Mouse (Mus musculus): Measurements from ENCODE around the gene Olfml2a. TPM values are rescaled to one million over a fixed set of nuclear protein-coding genes. Genes with fewer than 3 reads are reported as not detected.

Olfml2a gene
- total and polyA plus RNA-seq, 2 experiments from 2014 or later: 3.3 to 12.7 TPM

DNA sequence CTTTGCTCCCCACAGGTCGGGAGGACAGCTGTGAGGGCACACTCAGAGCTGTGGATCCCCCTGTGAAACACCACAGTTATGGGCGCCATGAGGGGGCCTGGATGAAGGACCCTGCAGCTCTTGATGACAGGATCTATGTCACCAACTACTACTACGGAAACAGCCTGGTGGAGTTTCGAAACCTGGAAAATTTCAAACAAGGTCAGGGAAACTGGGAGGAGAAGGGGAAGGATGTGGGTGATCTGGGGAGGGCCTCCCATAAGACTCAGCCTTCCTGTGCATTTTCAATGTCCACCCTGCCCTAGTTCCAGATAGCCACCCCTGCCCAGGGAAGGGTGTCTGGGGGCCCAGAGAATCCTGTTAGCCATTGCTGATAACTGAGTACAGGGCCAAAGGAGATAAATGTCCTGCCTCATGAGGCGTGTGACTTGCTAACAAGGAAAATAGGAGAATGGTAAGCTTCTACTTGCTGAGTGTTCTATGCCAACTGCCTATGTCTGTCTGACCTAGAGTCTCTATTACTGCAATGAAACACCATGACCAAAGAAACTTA is 26.0 kb downstream of the Olfml2a start:
- DNase-seq (ENCODE audit: low spot score) (no peak), ATAC-seq (ENCODE audit: insufficient read depth, low read depth) (no peak)
- H3K4me1 ChIP-seq (ENCODE audit: control insufficient read depth, insufficient read depth): no peaks in the 10 kb centered on the region
- no peak overlapping the region for H3K4me2 ChIP-seq (ENCODE audit: low read depth, low read length)
- no peaks in the 10 kb centered on the region for H3K36me3 ChIP-seq (replicated peaks; ENCODE audit: control insufficient read depth, insufficient read depth, low read length)
- no peak overlapping the region for H3K27ac ChIP-seq (ENCODE audit: low read depth)
- no peaks in the 10 kb centered on the region for H3K9me3 ChIP-seq (replicated peaks; ENCODE audit: control insufficient read depth, low read length)
- no peaks in the 10 kb centered on the region for H3K27me3 ChIP-seq (ENCODE audit: control insufficient read depth, insufficient read depth, low read length)
- no peak overlapping the region for H3K4me3 ChIP-seq (ENCODE audit: low read depth, low read length)
- no peak overlapping the region for H3K9ac ChIP-seq (replicated peaks; ENCODE audit: low read depth, low read length)
- WGBS: 59% methylated on average over 5 of the region's 5 CpGs
- TF ChIP-seq EP300 (IDR thresholded peaks at IDR 0.05; ENCODE audit: low read depth) (no peak), CTCF (IDR thresholded peaks at IDR 0.05; ENCODE audit: low read depth) (no peak)

DNA sequence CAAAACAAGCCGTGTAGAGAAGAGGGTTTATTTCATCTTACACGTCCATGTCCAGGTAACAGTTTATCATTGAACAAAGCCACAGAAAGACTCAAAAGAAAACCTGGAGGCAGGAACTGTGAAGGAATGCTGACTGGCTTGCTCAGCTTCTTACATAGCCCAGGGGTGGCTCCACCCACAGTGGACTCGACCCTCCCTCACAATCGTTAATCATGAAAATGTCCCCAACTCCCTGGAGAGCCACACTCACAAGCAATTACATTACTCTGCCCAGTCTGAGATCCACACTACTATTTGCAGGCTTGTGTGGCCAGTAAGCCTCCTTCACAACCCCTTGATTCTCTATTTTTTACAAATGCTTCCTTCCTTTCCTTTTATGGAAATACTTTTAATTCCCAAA is 32.4 kb downstream of the Olfml2a start:
- WGBS: 36% methylated on average over 4 of the region's 4 CpGs
- H3K4me1 ChIP-seq (ENCODE audit: control insufficient read depth, insufficient read depth): no peaks in the 10 kb centered on the region
- H3K9me3 ChIP-seq (replicated peaks; ENCODE audit: control insufficient read depth, low read length): no peaks in the 10 kb centered on the region
- H3K36me3 ChIP-seq (replicated peaks; ENCODE audit: control insufficient read depth, insufficient read depth, low read length): no peaks in the 10 kb centered on the region
- H3K4me2 ChIP-seq (ENCODE audit: low read depth, low read length): no peak overlapping the region
- TF ChIP-seq EP300 (IDR thresholded peaks at IDR 0.05; ENCODE audit: low read depth) (no peak), CTCF (IDR thresholded peaks at IDR 0.05; ENCODE audit: low read depth) (no peak)
- no peak for ATAC-seq (ENCODE audit: insufficient read depth, low read depth)
- no peak overlapping the region for H3K9ac ChIP-seq (replicated peaks; ENCODE audit: low read depth, low read length)
- H3K4me3 ChIP-seq (ENCODE audit: low read depth, low read length): no peak overlapping the region
- H3K27ac ChIP-seq (ENCODE audit: low read depth): no peak overlapping the region
- no peaks in the 10 kb centered on the region for H3K27me3 ChIP-seq (ENCODE audit: control insufficient read depth, insufficient read depth, low read length)
- no peak for DNase-seq (ENCODE audit: low spot score)

DNA sequence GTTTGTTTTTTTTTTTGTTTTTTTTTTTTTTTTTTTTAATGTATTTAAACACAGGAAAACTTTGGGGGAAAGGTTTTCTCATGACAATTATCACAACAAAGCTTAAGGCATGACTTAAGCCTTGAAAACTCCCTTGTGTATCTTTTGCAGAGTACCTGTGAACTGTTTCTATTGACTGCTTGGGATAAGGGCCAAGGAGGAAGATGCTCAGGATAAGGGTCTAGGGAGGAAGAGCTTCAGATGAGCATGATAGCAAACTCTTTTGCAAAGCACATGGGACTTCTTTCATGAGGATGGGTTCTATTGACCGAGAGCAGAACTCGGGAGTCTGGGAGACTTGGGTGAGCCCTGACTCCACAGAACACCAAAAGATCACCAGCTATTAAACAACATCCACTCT is 37.9 kb downstream of the Olfml2a start:
- Histone ChIP-seq H3K4me2 (ENCODE audit: low read depth, low read length) (no peak overlapping the region), H3K27me3 (ENCODE audit: control insufficient read depth, insufficient read depth, low read length) (no peaks in the 10 kb centered on the region), H3K4me1 (ENCODE audit: control insufficient read depth, insufficient read depth) (no peaks in the 10 kb centered on the region), H3K4me3 (ENCODE audit: low read depth, low read length) (no peak overlapping the region), H3K9me3 (replicated peaks; ENCODE audit: control insufficient read depth, low read length) (no peaks in the 10 kb centered on the region), H3K27ac (ENCODE audit: low read depth) (no peak overlapping the region), H3K36me3 (replicated peaks; ENCODE audit: control insufficient read depth, insufficient read depth, low read length) (no peaks in the 10 kb centered on the region), H3K9ac (replicated peaks; ENCODE audit: low read depth, low read length) (no peak overlapping the region)
- ATAC-seq (ENCODE audit: insufficient read depth, low read depth): no peak
- DNase-seq (ENCODE audit: low spot score): no peak
- 88% methylated on average over 2 of the region's 2 CpGs for WGBS
- TF ChIP-seq CTCF (IDR thresholded peaks at IDR 0.05; ENCODE audit: low read depth): no peak
- TF ChIP-seq EP300 (IDR thresholded peaks at IDR 0.05; ENCODE audit: low read depth): no peak

DNA sequence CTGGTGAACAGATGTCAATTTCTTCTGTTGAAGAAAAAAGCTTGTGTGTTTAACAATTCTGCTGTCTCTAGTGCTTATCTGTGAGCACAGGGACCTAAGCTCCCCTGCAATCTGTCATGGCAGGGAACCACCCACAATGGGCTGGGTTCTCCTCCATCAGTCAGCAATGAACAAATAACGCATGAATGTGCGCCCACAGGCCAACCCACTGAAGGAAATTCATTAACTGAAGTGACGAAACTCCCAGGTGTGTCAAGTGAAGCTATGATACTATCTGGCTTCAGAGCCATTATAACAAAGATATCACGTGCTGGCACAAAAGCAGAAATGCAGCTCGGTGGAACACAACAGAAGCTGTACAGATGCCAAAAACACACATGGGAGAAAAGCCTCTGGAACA is 38.3 kb downstream of the Olfml2a start:
- Histone ChIP-seq H3K9me3 (replicated peaks; ENCODE audit: control insufficient read depth, low read length) (no peaks in the 10 kb centered on the region), H3K4me1 (ENCODE audit: control insufficient read depth, insufficient read depth) (no peaks in the 10 kb centered on the region), H3K36me3 (replicated peaks; ENCODE audit: control insufficient read depth, insufficient read depth, low read length) (no peaks in the 10 kb centered on the region), H3K27me3 (ENCODE audit: control insufficient read depth, insufficient read depth, low read length) (no peaks in the 10 kb centered on the region), H3K4me3 (ENCODE audit: low read depth, low read length) (no peak overlapping the region), H3K4me2 (ENCODE audit: low read depth, low read length) (no peak overlapping the region), H3K27ac (ENCODE audit: low read depth) (no peak overlapping the region), H3K9ac (replicated peaks; ENCODE audit: low read depth, low read length) (no peak overlapping the region)
- ATAC-seq (ENCODE audit: insufficient read depth, low read depth): no peak
- 62% methylated on average over 5 of the region's 5 CpGs for WGBS
- no peak for DNase-seq (ENCODE audit: low spot score)
- TF ChIP-seq EP300 (IDR thresholded peaks at IDR 0.05; ENCODE audit: low read depth) (no peak), CTCF (IDR thresholded peaks at IDR 0.05; ENCODE audit: low read depth) (no peak)

DNA sequence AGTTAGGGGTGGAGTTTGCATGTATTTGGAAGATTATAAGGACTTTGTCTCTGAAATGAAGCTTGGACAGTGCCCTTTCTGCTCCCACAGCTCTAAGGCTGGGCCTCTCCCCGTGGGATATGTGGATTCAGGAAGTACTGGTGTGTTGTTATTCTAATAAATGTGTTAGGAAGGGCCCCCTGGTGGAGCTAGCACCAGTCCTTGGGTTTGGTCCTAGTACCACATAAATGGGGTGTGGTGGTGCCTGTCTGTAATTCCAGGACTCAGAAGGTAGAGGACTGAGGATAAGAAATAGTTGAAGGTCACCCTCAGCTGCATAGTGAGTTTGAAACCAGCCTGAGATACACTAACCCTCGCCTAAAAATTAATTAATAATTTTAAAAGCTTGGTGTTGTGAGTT is 41.4 kb downstream of the Olfml2a start:
- ATAC-seq (ENCODE audit: insufficient read depth, low read depth) (no peak), DNase-seq (ENCODE audit: low spot score) (peak; percentile 6)
- H3K9ac ChIP-seq (replicated peaks; ENCODE audit: low read depth, low read length): no peak overlapping the region
- H3K36me3 ChIP-seq (replicated peaks; ENCODE audit: control insufficient read depth, insufficient read depth, low read length): no peaks in the 10 kb centered on the region
- no peak for TF ChIP-seq CTCF (IDR thresholded peaks at IDR 0.05; ENCODE audit: low read depth)
- TF ChIP-seq EP300 (IDR thresholded peaks at IDR 0.05; ENCODE audit: low read depth): no peak
- no peaks in the 10 kb centered on the region for H3K4me1 ChIP-seq (ENCODE audit: control insufficient read depth, insufficient read depth)
- 0 out of 2 replicates have a peak, but pooled peaks cover 1% of the 10 kb centered on the region for H3K27me3 ChIP-seq (ENCODE audit: control insufficient read depth, insufficient read depth, low read length)
- no peaks in the 10 kb centered on the region for H3K9me3 ChIP-seq (replicated peaks; ENCODE audit: control insufficient read depth, low read length)
- H3K4me3 ChIP-seq (ENCODE audit: low read depth, low read length): no peak overlapping the region
- H3K4me2 ChIP-seq (ENCODE audit: low read depth, low read length): no peak overlapping the region
- no peak overlapping the region for H3K27ac ChIP-seq (ENCODE audit: low read depth)
- 25% methylated on average over 2 of the region's 2 CpGs for WGBS

DNA sequence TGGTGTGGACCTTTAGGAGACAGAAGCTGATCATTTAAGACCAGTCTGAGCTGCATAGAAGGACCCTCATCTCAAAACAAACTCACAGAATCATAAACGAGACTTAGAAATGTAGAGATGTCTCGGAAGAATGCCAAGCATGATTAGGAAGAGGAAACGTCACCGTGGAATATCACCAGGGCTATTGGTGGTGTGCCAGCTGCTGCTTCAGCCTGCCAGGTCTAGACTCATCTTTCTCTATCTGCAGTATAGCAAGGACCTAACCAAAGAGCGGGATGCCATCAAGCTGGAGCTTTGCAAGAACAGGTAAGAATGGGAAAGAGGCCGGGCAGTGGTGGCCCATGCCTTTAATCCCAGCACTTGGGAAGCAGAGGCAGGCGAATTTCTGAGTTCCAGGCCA is 41.9 kb downstream of the Olfml2a start:
- Histone ChIP-seq H3K4me1 (ENCODE audit: control insufficient read depth, insufficient read depth) (no peaks in the 10 kb centered on the region), H3K36me3 (replicated peaks; ENCODE audit: control insufficient read depth, insufficient read depth, low read length) (no peaks in the 10 kb centered on the region), H3K27me3 (ENCODE audit: control insufficient read depth, insufficient read depth, low read length) (0 out of 2 replicates have a peak, but pooled peaks cover 3% of the 10 kb centered on the region), H3K9ac (replicated peaks; ENCODE audit: low read depth, low read length) (no peak overlapping the region), H3K4me3 (ENCODE audit: low read depth, low read length) (no peak overlapping the region), H3K9me3 (replicated peaks; ENCODE audit: control insufficient read depth, low read length) (no peaks in the 10 kb centered on the region), H3K4me2 (ENCODE audit: low read depth, low read length) (no peak overlapping the region), H3K27ac (ENCODE audit: low read depth) (no peak overlapping the region)
- 58% methylated on average over 7 of the region's 7 CpGs for WGBS
- ATAC-seq (ENCODE audit: insufficient read depth, low read depth): no peak
- DNase-seq (ENCODE audit: low spot score): no peak
- TF ChIP-seq EP300 (IDR thresholded peaks at IDR 0.05; ENCODE audit: low read depth) (no peak), CTCF (IDR thresholded peaks at IDR 0.05; ENCODE audit: low read depth) (no peak)
